Mouse (Mus musculus): ENCODE measurements around the gene D630045J12Rik.

The D630045J12Rik gene

GRCm38 (mm10) chr6:38134806-38135559, 118.8 kb downstream of the D630045J12Rik start:
- DNase-seq (ENCODE audit: low read depth) = no peak

GRCm38 (mm10) chr6:38131801-38132231, 122.0 kb downstream of the D630045J12Rik start:
- DNase-seq (ENCODE audit: low read depth) = no peak

GRCm38 (mm10) chr6:38129883-38130282, 123.9 kb downstream of the D630045J12Rik start:
- DNase-seq (ENCODE audit: low read depth) = no peak

- no peak for DNase-seq (ENCODE audit: low read depth)
Observed at GRCm38 (mm10) chr6:38128115-38128514, 125.7 kb downstream of the D630045J12Rik start.

- no peak for DNase-seq (ENCODE audit: low read depth)
Observed at GRCm38 (mm10) chr6:38125462-38125861, 128.3 kb downstream of the D630045J12Rik start.

- no peak for DNase-seq (ENCODE audit: low read depth)
Observed at GRCm38 (mm10) chr6:38124882-38125281, 128.9 kb downstream of the D630045J12Rik start.

- no peak for DNase-seq (ENCODE audit: low read depth)
Observed at GRCm38 (mm10) chr6:38124207-38124835, 129.5 kb downstream of the D630045J12Rik start, which contains the start of gene Atp6v0a4. Atp6v0a4 (minus strand) TSS chr6:38124586.

- no peak for DNase-seq (ENCODE audit: low read depth)
Observed at GRCm38 (mm10) chr6:38123471-38124206, 130.2 kb downstream of the D630045J12Rik start.

GRCm38 (mm10) chr6:38122791-38123190, 131.0 kb downstream of the D630045J12Rik start:
- DNase-seq (ENCODE audit: low read depth) = no peak

- no peak for DNase-seq (ENCODE audit: low read depth)
Observed at GRCm38 (mm10) chr6:38121843-38122242, 132.0 kb downstream of the D630045J12Rik start.

- DNase-seq (ENCODE audit: low read depth) = peak; percentile 74
Observed at GRCm38 (mm10) chr6:38120681-38121371, 133.0 kb downstream of the D630045J12Rik start.

GRCm38 (mm10) chr6:38118341-38118740, 135.5 kb downstream of the D630045J12Rik start:
- no peak for DNase-seq (ENCODE audit: low read depth)

- DNase-seq (ENCODE audit: low read depth) = no peak
Observed at GRCm38 (mm10) chr6:38116107-38116770, 137.6 kb downstream of the D630045J12Rik start.

GRCm38 (mm10) chr6:38110859-38111258, 142.9 kb downstream of the D630045J12Rik start:
- no peak for DNase-seq (ENCODE audit: low read depth)

- DNase-seq (ENCODE audit: low read depth) = no peak
Observed at GRCm38 (mm10) chr6:38109871-38110270, 143.9 kb downstream of the D630045J12Rik start.

- DNase-seq (ENCODE audit: low read depth) = no peak
Observed at GRCm38 (mm10) chr6:38109160-38109795, 144.5 kb downstream of the D630045J12Rik start, which contains the start of gene Tmem213. Tmem213 (plus strand) TSS chr6:38109255.

GRCm38 (mm10) chr6:38108449-38108848, 145.4 kb downstream of the D630045J12Rik start:
- DNase-seq (ENCODE audit: low read depth) = no peak

- no peak for DNase-seq (ENCODE audit: low read depth)
Observed at GRCm38 (mm10) chr6:38105924-38106323, 147.9 kb downstream of the D630045J12Rik start.

- DNase-seq (ENCODE audit: low read depth) = no peak
Observed at GRCm38 (mm10) chr6:38103775-38104174, 150.0 kb downstream of the D630045J12Rik start.

GRCm38 (mm10) chr6:38102216-38102795, 151.5 kb downstream of the D630045J12Rik start:
- DNase-seq (ENCODE audit: low read depth) = no peak
